Mouse (Mus musculus) myocyte (in vitro differentiated cells): ENCODE data around the gene Igsf8.
A peak's percentile ranks its signal among the peaks of the same experiment; 100 is the strongest.

Experiments used
- MAX ChIP-seq: IDR thresholded peaks from one replicate; pipeline ENCODE4 v1.6.1; 2011; ENCODE audit warnings: low read depth, mild to moderate bottlenecking, control low read depth
- MYOG ChIP-seq, 3 experiments: IDR thresholded peaks; one replicate each; pipeline ENCODE4 v1.6.1; 2011; ENCODE audit warnings: control low read depth in 2 of 3, low read depth in 2 of 3, mild to moderate bottlenecking in 2 of 3; ENCODE audit not compliant: insufficient read length in 2 of 3, control insufficient read depth in 1 of 3, insufficient read depth in 1 of 3
- POLR2A ChIP-seq: IDR thresholded peaks from one replicate; pipeline ENCODE4 v1.6.1; 2011; ENCODE audit warnings: low read depth, mild to moderate bottlenecking, control low read depth, moderate library complexity; ENCODE audit not compliant: insufficient read length
- REST ChIP-seq: IDR thresholded peaks from one replicate; pipeline ENCODE4 v1.6.1; 2011; ENCODE audit warnings: mild to moderate bottlenecking, control low read depth, moderate library complexity; ENCODE audit not compliant: insufficient read depth, insufficient read length
- TCF12 ChIP-seq: IDR thresholded peaks from one replicate; pipeline ENCODE4 v1.6.1; 2011; ENCODE audit warnings: mild to moderate bottlenecking, control low read depth; ENCODE audit not compliant: poor library complexity, insufficient read depth, severe bottlenecking
- USF1 ChIP-seq: IDR thresholded peaks from one replicate; pipeline ENCODE4 v1.6.1; 2011; ENCODE audit warnings: low read depth, mild to moderate bottlenecking, control low read depth, moderate library complexity

GRCm38 (mm10) chr1:172296816-172297510, 35.5 kb downstream of the Igsf8 start:
- TF ChIP-seq REST (no peak), MYOG (IDR thresholded peaks at IDR 0.05; ENCODE audit: control insufficient read depth in 1 of 3, insufficient read depth in 1 of 3, insufficient read length in 2 of 3, low read depth in 2 of 3) (no peak), TCF12 (no peak), USF1 (no peak), POLR2A (peak; percentile 16), MAX (no peak)
